Mouse (Mus musculus) gastrocnemius, adult 2 months (tissue): ENCODE results near the gene Gm11237. TPM values are rescaled to one million over a fixed set of nuclear protein-coding genes. Genes with fewer than 3 reads are reported as not detected.
"Not testable (repeated sequence)": the region's sequence is repeated elsewhere in the genome, so short reads cannot be mapped to it uniquely, and the experiment has no call there.

Experiments
- DNase-seq: peaks from one replicate; pipeline ENCODE4 v3.0.0; 2022
- H3K27ac ChIP-seq: fragments of 200-600 bp; 2 replicates; pipeline ENCODE4 v1.8.1; 2022; ENCODE audit warnings: mild to moderate bottlenecking
- H3K4me3 ChIP-seq: fragments of 200-600 bp; 2 replicates; pipeline ENCODE4 v1.8.1; 2022; ENCODE audit warnings: mild to moderate bottlenecking, moderate library complexity
- CTCF ChIP-seq: fragments of 200-600 bp; IDR thresholded peaks from 2 replicates; pipeline ENCODE4 v1.8.1; 2022; ENCODE audit warnings: antibody characterized with exemption, mild to moderate bottlenecking, moderate library complexity
- intact Hi-C: fragments of 180-260 bp; cut with DNase I; formaldehyde crosslinking; loops from one replicate; pipeline ENCODE4 v1.15.1; 2025
- long read RNA-seq, 2 experiments: library from polyadenylated mRNA; stranded (forward); transcript quantifications; one replicate each; pipeline ENCODE4 v2.0.0; 2021
- total RNA-seq, 2 experiments: library from RNA; stranded (reverse); gene quantifications; 2 replicates each; pipeline ENCODE4 v1.2.3; 2021

Gm11237 gene
- not detected for total RNA-seq
- long read RNA-seq, experiment 1, result 0 reads
- long read RNA-seq, experiment 2, result 0 reads

- H3K4me3 ChIP-seq, DNase-seq, intact Hi-C loops, H3K27ac ChIP-seq: not testable (repeated sequence)
These were observed at the start of gene Gm11237 for GRCm38 (mm10) chr4:73622684-73623083. Gm11237 (plus strand) TSS chr4:73622984.

DNA sequence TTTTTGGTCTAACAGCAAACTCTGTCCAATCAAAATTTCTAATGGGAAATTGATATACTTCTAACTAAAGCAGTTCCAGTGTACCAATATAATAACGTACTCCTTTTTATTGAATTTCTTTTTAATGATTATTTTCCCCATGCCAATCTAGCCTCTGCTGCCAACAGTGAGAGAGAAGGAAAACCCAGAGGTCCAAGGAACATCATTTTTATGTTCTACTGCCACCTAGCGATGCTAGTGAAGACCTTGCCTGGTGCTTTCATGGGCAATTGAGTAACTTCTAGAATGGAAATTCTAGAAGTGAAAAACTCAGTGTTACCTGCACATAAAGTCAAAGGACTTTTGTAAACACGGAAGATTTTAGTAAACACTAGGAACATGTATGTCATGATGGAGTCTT lies 23.5 kb upstream of the Gm11237 start:
- no peak for DNase-seq
- Histone ChIP-seq H3K27ac (no peak overlapping the region), H3K4me3 (no peak overlapping the region)
- peak; percentile 39 for TF ChIP-seq CTCF
- intact Hi-C loops, result no loop called here

- H3K4me3 ChIP-seq, intact Hi-C loops, DNase-seq, H3K27ac ChIP-seq: not testable (repeated sequence)
These were observed 15.2 kb upstream of the Gm11237 start, which contains the start of gene Gm11238 for GRCm38 (mm10) chr4:73607581-73607980. Gm11238 (plus strand) TSS chr4:73607881.

- H3K27ac ChIP-seq, H3K4me3 ChIP-seq, intact Hi-C loops, DNase-seq: not testable (repeated sequence)
These were observed 15.0 kb downstream of the Gm11237 start, which contains the start of gene Gm11236 for GRCm38 (mm10) chr4:73637821-73638220. Gm11236 (plus strand) TSS chr4:73638121.

- DNase-seq, result peak; percentile 6
- H3K4me3 ChIP-seq, H3K27ac ChIP-seq, intact Hi-C loops: not testable (repeated sequence)
These were observed 39.1 kb downstream of the Gm11237 start for GRCm38 (mm10) chr4:73661864-73662263.

- intact Hi-C loops, H3K27ac ChIP-seq, DNase-seq, H3K4me3 ChIP-seq: not testable (repeated sequence)
These were observed 45.3 kb downstream of the Gm11237 start, which contains the start of gene Gm11239 for GRCm38 (mm10) chr4:73668054-73668453. Gm11239 (plus strand) TSS chr4:73668354.

Other genes with a start within 250 kb of the Gm11237 start
- not detected for gene Gm11487, start 217.9 kb upstream of the Gm11237 start, total RNA-seq
- not detected for gene Gm11238, start 15.1 kb upstream of the Gm11237 start, total RNA-seq
- gene Gm11236, start 15.1 kb downstream of the Gm11237 start, total RNA-seq, result not detected
- not detected for gene Gm11239, start 45.4 kb downstream of the Gm11237 start, total RNA-seq
- not detected for gene Gm428, start 60.5 kb downstream of the Gm11237 start, total RNA-seq
- not detected for gene Rasef, start 168.0 kb downstream of the Gm11237 start, total RNA-seq